Mouse (Mus musculus): Measurements from ENCODE around the gene Ccdc122. TPM values are rescaled to one million over a fixed set of nuclear protein-coding genes. Genes with fewer than 3 reads are reported as not detected.
"Not testable (repeated sequence)": the region's sequence is repeated elsewhere in the genome, so short reads cannot be mapped to it uniquely, and the experiment has no call there.

Gene Ccdc122
- polyA plus RNA-seq, 1 experiment from 2014 or later: 1.6 TPM

DNA sequence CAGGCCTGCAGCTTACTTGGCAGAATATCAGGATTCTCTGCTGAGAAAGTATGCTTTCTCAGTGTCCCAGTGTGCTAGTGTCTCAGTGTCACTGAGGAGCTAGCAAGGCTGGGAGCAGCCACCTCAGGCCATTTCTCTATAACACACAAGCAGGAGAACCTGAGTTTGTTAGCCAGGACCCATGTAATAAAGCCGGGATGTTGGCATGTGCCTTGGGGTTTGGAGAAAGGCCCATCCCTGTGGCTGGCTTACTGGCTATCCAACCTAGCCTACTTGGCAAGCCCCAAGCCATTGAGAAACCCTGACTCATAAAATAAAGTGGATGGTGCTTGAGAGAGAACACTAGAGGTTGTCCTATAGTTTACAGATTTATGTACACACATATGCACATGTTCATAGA, 32.8 kb downstream of the Ccdc122 start:
- 77% methylated on average over 1 of the region's 1 CpGs for WGBS
- Histone ChIP-seq H3K36me3 (ENCODE audit: control insufficient read depth, insufficient read depth) (no peaks in the 10 kb centered on the region), H3K9me3 (replicated peaks; ENCODE audit: control insufficient read depth, low read length) (no peaks in the 10 kb centered on the region), H3K4me3 (ENCODE audit: low read length) (no peak overlapping the region), H3K9ac (ENCODE audit: low read length) (no peak overlapping the region), H3K4me1 (ENCODE audit: control insufficient read depth, insufficient read depth, low read length) (no peaks in the 10 kb centered on the region), H3K27me3 (ENCODE audit: control insufficient read depth, insufficient read depth, low read length) (no peaks in the 10 kb centered on the region), H3K4me2 (ENCODE audit: low read depth, low read length) (no peak overlapping the region), H3K27ac (ENCODE audit: low read length) (no peak overlapping the region)
- ATAC-seq (replicated peaks; ENCODE audit: extremely low read depth, insufficient read depth, low FRiP score): no peak

DNA sequence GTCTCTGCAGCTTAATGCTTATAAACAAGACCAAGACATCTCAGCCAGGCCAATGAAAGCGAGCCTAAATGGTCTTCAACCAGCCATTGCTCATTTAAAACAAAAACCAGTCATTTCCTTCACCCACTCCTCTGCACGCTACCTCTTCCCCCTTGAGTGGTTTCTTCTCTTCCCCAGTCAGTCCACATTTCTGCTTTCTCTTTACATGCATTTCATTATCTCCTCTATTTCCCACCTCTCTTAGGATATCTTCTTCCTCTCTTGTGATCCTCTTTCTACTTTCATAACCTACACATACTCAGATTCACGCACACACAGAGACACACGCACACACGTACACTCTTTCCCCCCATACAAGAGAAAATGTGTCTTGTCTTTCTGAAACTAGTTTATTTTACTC, 44.7 kb downstream of the Ccdc122 start:
- 88% methylated on average over 5 of the region's 5 CpGs for WGBS
- Histone ChIP-seq H3K9ac (ENCODE audit: low read length) (no peak overlapping the region), H3K4me3 (ENCODE audit: low read length) (no peak overlapping the region), H3K9me3 (replicated peaks; ENCODE audit: control insufficient read depth, low read length) (no peaks in the 10 kb centered on the region), H3K27me3 (ENCODE audit: control insufficient read depth, insufficient read depth, low read length) (no peaks in the 10 kb centered on the region), H3K36me3 (ENCODE audit: control insufficient read depth, insufficient read depth) (no peaks in the 10 kb centered on the region), H3K4me1 (ENCODE audit: control insufficient read depth, insufficient read depth, low read length) (no peaks in the 10 kb centered on the region), H3K4me2 (ENCODE audit: low read depth, low read length) (no peak overlapping the region), H3K27ac (ENCODE audit: low read length) (no peak overlapping the region)
- no peak for ATAC-seq (replicated peaks; ENCODE audit: extremely low read depth, insufficient read depth, low FRiP score)

DNA sequence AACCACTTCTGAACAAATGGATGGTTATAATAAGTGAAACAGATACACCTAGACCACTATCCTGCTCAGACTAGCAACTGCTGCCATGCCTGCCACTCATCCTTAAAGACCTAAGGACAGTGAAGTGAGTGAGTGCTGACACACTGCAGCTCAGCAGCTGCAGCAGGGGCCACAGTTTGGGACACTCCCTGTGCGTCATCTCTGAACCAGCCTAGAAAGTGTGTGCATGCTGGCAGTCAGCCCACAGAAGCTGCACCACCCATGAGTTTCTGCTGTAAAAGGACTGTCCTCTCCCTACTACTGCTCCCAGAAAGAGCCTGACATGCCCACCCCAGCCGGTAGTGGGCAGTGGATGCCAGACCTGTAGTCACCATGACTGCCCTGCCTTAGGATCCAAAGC, 63.7 kb downstream of the Ccdc122 start:
- 64% methylated on average over 2 of the region's 2 CpGs for WGBS
- no peaks in the 10 kb centered on the region for H3K9me3 ChIP-seq (replicated peaks; ENCODE audit: control insufficient read depth, low read length)
- H3K9ac ChIP-seq (ENCODE audit: low read length): no peak overlapping the region
- no peaks in the 10 kb centered on the region for H3K27me3 ChIP-seq (ENCODE audit: control insufficient read depth, insufficient read depth, low read length)
- ATAC-seq (replicated peaks; ENCODE audit: extremely low read depth, insufficient read depth, low FRiP score): no peak
- H3K4me2 ChIP-seq (ENCODE audit: low read depth, low read length): no peak overlapping the region
- no peaks in the 10 kb centered on the region for H3K36me3 ChIP-seq (ENCODE audit: control insufficient read depth, insufficient read depth)
- no peaks in the 10 kb centered on the region for H3K4me1 ChIP-seq (ENCODE audit: control insufficient read depth, insufficient read depth, low read length)
- H3K27ac ChIP-seq (ENCODE audit: low read length): no peak overlapping the region
- no peak overlapping the region for H3K4me3 ChIP-seq (ENCODE audit: low read length)

DNA sequence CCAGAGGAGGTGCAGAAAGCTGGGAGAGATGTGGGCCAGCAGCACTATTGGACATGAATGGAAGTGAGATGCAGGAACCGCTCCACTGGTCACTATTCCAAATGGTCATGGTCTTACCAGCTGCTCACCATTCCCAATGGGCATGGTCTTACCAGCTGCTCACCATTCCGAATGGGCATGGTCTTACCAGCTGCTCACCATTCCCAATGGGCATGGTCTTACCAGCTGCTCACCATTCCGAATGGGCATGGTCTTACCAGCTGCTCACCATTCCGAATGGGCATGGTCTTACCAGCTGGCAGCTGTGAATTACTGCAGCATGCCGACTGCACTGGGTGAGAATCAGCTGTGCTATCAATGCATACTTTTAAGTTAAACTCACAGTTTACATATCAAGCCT, 74.0 kb downstream of the Ccdc122 start:
- not testable (repeated sequence) for H3K4me3 ChIP-seq (ENCODE audit: low read length); H3K27ac ChIP-seq (ENCODE audit: low read length); H3K36me3 ChIP-seq (ENCODE audit: control insufficient read depth, insufficient read depth); H3K27me3 ChIP-seq (ENCODE audit: control insufficient read depth, insufficient read depth, low read length); H3K4me1 ChIP-seq (ENCODE audit: control insufficient read depth, insufficient read depth, low read length); H3K4me2 ChIP-seq (ENCODE audit: low read depth, low read length); H3K9me3 ChIP-seq (replicated peaks; ENCODE audit: control insufficient read depth, low read length); ATAC-seq (replicated peaks; ENCODE audit: extremely low read depth, insufficient read depth, low FRiP score); H3K9ac ChIP-seq (ENCODE audit: low read length)
- WGBS: 91% methylated on average over 5 of the region's 5 CpGs

DNA sequence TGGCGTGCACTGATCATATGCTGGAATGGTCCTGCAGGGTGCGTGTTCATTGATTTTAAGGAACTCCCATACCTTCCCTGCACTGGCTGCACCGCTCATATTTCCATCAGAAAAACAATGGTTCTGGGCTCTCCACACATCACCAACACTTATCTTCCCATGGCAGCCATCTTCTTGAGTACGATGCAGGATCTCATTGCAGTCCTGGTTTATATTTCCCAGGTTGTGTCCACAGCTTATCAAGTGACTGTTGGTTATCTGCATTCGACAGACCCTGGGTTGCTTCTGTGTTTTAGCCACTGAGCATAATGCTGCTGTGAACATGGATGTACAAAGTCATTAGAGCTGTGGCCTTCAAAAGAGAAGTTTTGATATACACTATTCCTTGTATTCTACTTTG, 94.0 kb downstream of the Ccdc122 start:
- ATAC-seq (replicated peaks; ENCODE audit: extremely low read depth, insufficient read depth, low FRiP score): no peak
- H3K9me3 ChIP-seq (replicated peaks; ENCODE audit: control insufficient read depth, low read length): no peaks in the 10 kb centered on the region
- peaks cover 4% of the 10 kb centered on the region; the same call in 1 of the 2 replicates for H3K4me1 ChIP-seq (ENCODE audit: control insufficient read depth, insufficient read depth, low read length)
- H3K4me2 ChIP-seq (ENCODE audit: low read depth, low read length): no peak overlapping the region
- WGBS: 85% methylated on average over 5 of the region's 5 CpGs
- no peak overlapping the region for H3K27ac ChIP-seq (ENCODE audit: low read length)
- H3K36me3 ChIP-seq (ENCODE audit: control insufficient read depth, insufficient read depth): no peaks in the 10 kb centered on the region
- no peak overlapping the region for H3K9ac ChIP-seq (ENCODE audit: low read length)
- H3K27me3 ChIP-seq (ENCODE audit: control insufficient read depth, insufficient read depth, low read length): no peaks in the 10 kb centered on the region
- no peak overlapping the region for H3K4me3 ChIP-seq (ENCODE audit: low read length)

DNA sequence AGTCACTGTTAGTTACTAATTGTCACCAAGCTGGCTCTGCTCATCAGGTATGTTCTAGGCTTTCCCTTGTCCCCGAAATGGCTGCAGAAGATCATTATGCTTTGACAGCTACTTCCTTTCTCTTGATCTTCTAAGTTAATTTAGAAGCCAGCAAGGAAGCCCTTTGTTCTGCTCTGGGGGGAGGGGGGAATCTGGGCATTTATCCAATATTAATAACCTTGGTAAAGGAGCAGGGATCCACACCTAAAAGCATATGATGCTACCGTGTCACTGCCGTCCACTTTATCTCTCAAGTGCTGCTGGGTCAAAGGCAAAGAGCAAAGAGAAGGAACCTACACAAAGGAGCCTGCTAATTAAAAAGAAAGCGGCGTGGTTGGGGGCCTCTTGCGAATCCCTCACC, 100.4 kb downstream of the Ccdc122 start:
- H3K36me3 ChIP-seq (ENCODE audit: control insufficient read depth, insufficient read depth): no peaks in the 10 kb centered on the region
- H3K4me1 ChIP-seq (ENCODE audit: control insufficient read depth, insufficient read depth, low read length): peaks cover 9% of the 10 kb centered on the region; the same call in 1 of the 2 replicates
- H3K4me3 ChIP-seq (ENCODE audit: low read length): no peak overlapping the region
- H3K27ac ChIP-seq (ENCODE audit: low read length): no peak overlapping the region
- H3K9ac ChIP-seq (ENCODE audit: low read length): no peak overlapping the region
- no peak for ATAC-seq (replicated peaks; ENCODE audit: extremely low read depth, insufficient read depth, low FRiP score)
- H3K4me2 ChIP-seq (ENCODE audit: low read depth, low read length): no peak overlapping the region
- H3K27me3 ChIP-seq (ENCODE audit: control insufficient read depth, insufficient read depth, low read length): no peaks in the 10 kb centered on the region
- 42% methylated on average over 6 of the region's 6 CpGs for WGBS
- H3K9me3 ChIP-seq (replicated peaks; ENCODE audit: control insufficient read depth, low read length): no peaks in the 10 kb centered on the region

DNA sequence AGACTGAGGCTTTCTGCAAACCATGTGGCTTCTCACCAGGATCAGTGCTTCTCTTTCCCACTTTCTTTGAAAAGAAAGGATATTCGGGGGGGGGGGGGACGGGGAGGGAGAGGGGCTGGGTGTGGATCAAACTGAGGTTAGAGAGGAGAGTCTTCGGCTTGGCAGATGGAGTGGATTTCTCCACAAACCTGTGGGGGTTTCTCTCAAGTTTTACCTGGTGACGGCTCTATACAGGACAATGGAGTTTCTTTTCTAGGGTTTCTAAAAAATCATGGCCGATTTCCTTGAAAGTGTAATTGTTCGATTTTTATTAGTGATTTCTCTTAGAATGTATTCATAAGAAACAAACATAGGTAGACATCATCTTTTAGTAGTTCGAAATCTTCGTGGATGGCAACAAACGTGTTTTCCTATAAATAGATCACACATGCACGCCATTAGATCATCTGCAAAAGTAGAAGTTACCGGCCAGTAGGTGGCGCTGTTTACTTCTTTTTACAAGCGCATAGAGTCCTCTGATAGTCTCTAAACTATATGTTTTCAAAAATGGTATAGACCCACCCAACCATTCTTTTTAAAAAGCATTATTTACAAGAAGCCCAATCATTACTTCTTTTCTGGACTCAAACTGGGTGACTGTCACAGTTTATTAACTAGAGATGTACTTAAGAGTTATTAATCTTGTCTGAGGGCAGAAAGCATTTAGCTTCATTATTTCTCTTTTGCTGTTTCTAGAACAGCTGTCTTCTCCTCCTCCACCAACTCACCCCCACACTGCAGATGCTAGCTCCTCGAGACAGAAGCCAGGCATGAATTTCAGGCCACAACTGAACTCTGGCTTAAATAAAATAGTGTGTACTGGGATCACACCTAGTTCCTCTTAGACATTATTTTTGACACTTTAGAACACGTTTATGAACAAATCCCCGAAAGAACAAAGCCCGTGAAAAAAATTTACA, 105.0 kb downstream of the Ccdc122 start:
- no peak; the same call in 1 of the 2 replicates for ATAC-seq (replicated peaks; ENCODE audit: extremely low read depth, insufficient read depth, low FRiP score)
- Histone ChIP-seq H3K27ac (ENCODE audit: low read length) (no peak overlapping the region), H3K4me1 (ENCODE audit: control insufficient read depth, insufficient read depth, low read length) (peaks cover 14% of the 10 kb centered on the region), H3K4me3 (ENCODE audit: low read length) (no peak overlapping the region), H3K9me3 (replicated peaks; ENCODE audit: control insufficient read depth, low read length) (no peaks in the 10 kb centered on the region), H3K9ac (ENCODE audit: low read length) (peak overlapping the region; percentile 34; the same call in 1 of the 2 replicates), H3K36me3 (ENCODE audit: control insufficient read depth, insufficient read depth) (no peaks in the 10 kb centered on the region), H3K4me2 (ENCODE audit: low read depth, low read length) (0 out of 2 replicates have a peak overlapping the region, but pooled peaks have one; percentile 15), H3K27me3 (ENCODE audit: control insufficient read depth, insufficient read depth, low read length) (no peaks in the 10 kb centered on the region)
- WGBS: 27% methylated on average over 17 of the region's 17 CpGs

DNA sequence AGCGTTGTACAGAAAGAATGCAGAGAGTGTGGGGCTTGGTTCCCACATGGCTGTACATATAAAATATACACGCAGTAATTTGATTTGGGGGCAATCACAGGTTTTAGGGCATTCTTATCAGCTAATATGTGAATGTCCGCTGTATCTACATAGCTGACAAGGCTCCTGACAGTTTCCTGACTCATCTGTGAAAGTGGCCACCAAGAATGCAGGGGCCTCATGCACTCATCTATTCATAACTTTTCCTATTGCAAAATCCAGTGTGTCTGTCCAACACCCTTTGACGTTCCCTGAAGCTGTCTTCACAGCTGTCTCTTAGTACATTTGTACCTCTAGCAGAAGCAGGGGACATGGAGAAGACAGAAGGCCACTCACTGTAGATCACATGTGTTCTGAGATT, 108.5 kb downstream of the Ccdc122 start:
- Histone ChIP-seq H3K27me3 (ENCODE audit: control insufficient read depth, insufficient read depth, low read length) (no peaks in the 10 kb centered on the region), H3K27ac (ENCODE audit: low read length) (peak overlapping the region; percentile 5; the same call in 1 of the 2 replicates), H3K9ac (ENCODE audit: low read length) (no peak overlapping the region), H3K36me3 (ENCODE audit: control insufficient read depth, insufficient read depth) (no peaks in the 10 kb centered on the region), H3K4me3 (ENCODE audit: low read length) (no peak overlapping the region), H3K4me1 (ENCODE audit: control insufficient read depth, insufficient read depth, low read length) (peaks cover 12% of the 10 kb centered on the region), H3K9me3 (replicated peaks; ENCODE audit: control insufficient read depth, low read length) (no peaks in the 10 kb centered on the region), H3K4me2 (ENCODE audit: low read depth, low read length) (no peak overlapping the region)
- ATAC-seq (replicated peaks; ENCODE audit: extremely low read depth, insufficient read depth, low FRiP score): no peak; the same call in 1 of the 2 replicates
- WGBS: 24% methylated on average over 4 of the region's 4 CpGs

DNA sequence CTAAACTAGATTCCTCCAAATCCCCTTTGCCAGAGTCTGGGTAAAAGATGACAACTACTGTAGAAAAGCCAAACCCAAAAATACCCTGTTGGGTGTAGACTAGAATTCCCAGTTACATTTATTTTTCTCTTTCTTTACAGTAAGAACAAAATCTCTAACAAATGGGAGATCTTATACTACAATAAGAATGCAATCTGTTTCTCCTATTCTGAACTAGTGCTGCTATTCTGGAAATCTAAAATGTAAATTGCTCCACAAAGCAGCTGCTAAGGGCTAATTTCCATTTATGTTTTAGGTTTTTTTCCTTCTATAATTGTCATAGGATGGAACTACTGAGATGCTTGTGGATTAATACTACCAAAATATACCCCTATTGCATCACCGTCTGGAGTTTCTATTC, 111.1 kb downstream of the Ccdc122 start:
- Histone ChIP-seq H3K4me2 (ENCODE audit: low read depth, low read length) (no peak overlapping the region), H3K4me3 (ENCODE audit: low read length) (no peak overlapping the region), H3K9ac (ENCODE audit: low read length) (no peak overlapping the region), H3K27me3 (ENCODE audit: control insufficient read depth, insufficient read depth, low read length) (no peaks in the 10 kb centered on the region), H3K27ac (ENCODE audit: low read length) (no peak overlapping the region), H3K9me3 (replicated peaks; ENCODE audit: control insufficient read depth, low read length) (no peaks in the 10 kb centered on the region), H3K4me1 (ENCODE audit: control insufficient read depth, insufficient read depth, low read length) (peaks cover 11% of the 10 kb centered on the region), H3K36me3 (ENCODE audit: control insufficient read depth, insufficient read depth) (no peaks in the 10 kb centered on the region)
- whole genome bisulfite sequencing: 92% methylated on average over 1 of the region's 1 CpGs
- ATAC-seq (replicated peaks; ENCODE audit: extremely low read depth, insufficient read depth, low FRiP score): no peak
